Mouse (Mus musculus): Measurements from ENCODE around the gene Akirin1. TPM values are rescaled to one million over a fixed set of nuclear protein-coding genes. Genes with fewer than 3 reads are reported as not detected.

The Akirin1 gene
- polyA plus RNA-seq, 1 experiment from 2014 or later = 48.2 TPM

DNA sequence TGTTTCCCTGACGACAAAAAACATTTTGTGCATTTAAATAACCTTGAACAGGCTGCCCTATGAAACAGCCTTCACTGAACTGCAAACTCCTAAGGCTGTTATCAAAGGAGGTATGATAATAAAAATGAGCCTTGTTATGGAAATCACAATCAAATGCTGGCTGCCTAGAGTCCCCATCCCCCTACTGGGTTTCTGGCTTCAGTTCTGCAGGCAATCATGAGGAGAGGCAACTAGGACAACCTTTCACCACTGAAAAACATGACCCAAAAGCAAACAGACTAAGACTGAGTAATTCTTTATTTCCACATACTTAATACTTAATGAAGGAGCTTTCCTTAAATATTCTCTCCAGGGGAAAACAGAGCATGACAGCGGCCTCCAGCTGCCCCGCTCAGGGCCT is 37.7 kb downstream of the Akirin1 start:
- Histone ChIP-seq H3K9ac (no peak overlapping the region), H3K36me3 (peaks cover 29% of the 10 kb centered on the region), H3K4me3 (no peak overlapping the region), H3K9me3 (no peaks in the 10 kb centered on the region), H3K4me2 (no peak overlapping the region), H3K27ac (no peak overlapping the region), H3K27me3 (no peaks in the 10 kb centered on the region), H3K4me1 (peaks cover 3% of the 10 kb centered on the region)
- no peak for ATAC-seq (ENCODE audit: insufficient number of reproducible peaks, low FRiP score, low TSS enrichment, low read depth)
- WGBS = 88% methylated on average over 2 of the region's 3 CpGs

DNA sequence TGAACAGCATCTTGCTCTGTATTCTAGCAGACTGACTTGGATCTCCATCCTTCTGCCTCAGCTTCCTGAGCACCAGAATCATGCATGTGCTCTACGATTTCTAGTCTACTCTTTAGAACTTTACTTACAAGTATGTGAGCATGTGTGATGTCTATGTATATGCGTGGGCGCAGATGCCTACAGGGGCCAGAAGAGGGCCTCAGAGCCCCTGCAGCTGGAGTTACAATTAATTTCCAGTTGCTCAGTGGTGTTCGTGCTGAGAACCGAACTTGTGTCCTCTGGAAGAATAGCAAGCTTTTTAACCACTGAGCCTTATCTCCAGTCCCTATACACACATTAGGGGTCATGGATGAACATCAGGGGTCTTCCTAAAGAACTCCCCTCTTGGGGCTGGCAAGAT is 42.8 kb downstream of the Akirin1 start:
- Histone ChIP-seq H3K9me3 (no peaks in the 10 kb centered on the region), H3K27ac (no peak overlapping the region), H3K9ac (no peak overlapping the region), H3K4me2 (no peak overlapping the region), H3K27me3 (no peaks in the 10 kb centered on the region), H3K36me3 (peaks cover 5% of the 10 kb centered on the region; the same call in 1 of the 2 replicates), H3K4me3 (no peak overlapping the region), H3K4me1 (no peaks in the 10 kb centered on the region)
- no peak for ATAC-seq (ENCODE audit: insufficient number of reproducible peaks, low FRiP score, low TSS enrichment, low read depth)
- WGBS = 94% methylated on average over 5 of the region's 5 CpGs

DNA sequence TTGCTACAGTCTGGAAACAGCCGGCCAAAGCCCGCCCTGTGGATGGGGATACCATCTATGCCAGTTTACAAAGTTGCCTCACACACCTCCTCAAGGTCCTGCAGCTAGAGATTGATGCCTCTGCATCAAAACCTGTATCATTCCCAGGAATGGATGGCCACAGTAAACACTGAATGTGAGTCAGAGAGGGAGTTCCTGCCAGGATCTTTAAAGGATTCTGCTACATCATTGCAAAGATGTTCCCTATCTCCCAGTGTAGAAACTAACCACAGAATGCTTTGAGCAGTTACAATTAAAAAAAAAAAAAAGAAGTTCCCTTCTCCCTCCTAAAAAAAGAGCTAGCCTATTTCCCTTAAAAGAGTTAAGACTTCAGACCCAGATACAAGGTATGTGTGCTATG is 44.8 kb downstream of the Akirin1 start:
- WGBS = 82% methylated on average over 2 of the region's 2 CpGs
- no peak overlapping the region for H3K4me2 ChIP-seq
- no peaks in the 10 kb centered on the region for H3K36me3 ChIP-seq
- no peaks in the 10 kb centered on the region for H3K27me3 ChIP-seq
- ATAC-seq (ENCODE audit: insufficient number of reproducible peaks, low FRiP score, low TSS enrichment, low read depth) = no peak
- no peak overlapping the region for H3K27ac ChIP-seq
- H3K4me3 ChIP-seq = no peak overlapping the region
- H3K4me1 ChIP-seq = no peaks in the 10 kb centered on the region
- no peak overlapping the region for H3K9ac ChIP-seq
- no peaks in the 10 kb centered on the region for H3K9me3 ChIP-seq

DNA sequence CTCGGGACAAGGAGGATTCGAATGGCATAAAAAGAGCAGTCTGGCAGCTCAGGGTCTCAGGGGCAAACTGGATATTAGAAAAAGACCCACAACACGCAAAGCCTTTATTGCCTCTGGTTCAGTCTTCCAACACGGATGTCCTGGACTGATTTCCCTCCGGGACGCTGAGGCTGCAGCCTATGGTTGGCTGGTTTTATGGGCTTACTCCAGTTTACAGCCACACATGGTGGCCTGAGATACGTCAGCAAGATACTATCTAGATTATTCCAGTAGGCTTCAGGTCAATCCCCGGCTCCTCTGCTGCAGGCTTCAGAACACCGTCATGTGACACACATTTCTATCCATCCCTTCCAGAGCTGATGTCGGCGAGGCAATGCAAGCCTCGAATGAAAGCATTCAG is 56.8 kb downstream of the Akirin1 start:
- no peak for ATAC-seq (ENCODE audit: insufficient number of reproducible peaks, low FRiP score, low TSS enrichment, low read depth)
- no peak overlapping the region for H3K4me3 ChIP-seq
- H3K36me3 ChIP-seq = no peaks in the 10 kb centered on the region
- no peaks in the 10 kb centered on the region for H3K27me3 ChIP-seq
- no peak overlapping the region for H3K4me2 ChIP-seq
- no peak overlapping the region for H3K27ac ChIP-seq
- H3K9ac ChIP-seq = no peak overlapping the region
- no peaks in the 10 kb centered on the region for H3K4me1 ChIP-seq
- H3K9me3 ChIP-seq = no peaks in the 10 kb centered on the region
- WGBS = 64% methylated on average over 12 of the region's 12 CpGs

DNA sequence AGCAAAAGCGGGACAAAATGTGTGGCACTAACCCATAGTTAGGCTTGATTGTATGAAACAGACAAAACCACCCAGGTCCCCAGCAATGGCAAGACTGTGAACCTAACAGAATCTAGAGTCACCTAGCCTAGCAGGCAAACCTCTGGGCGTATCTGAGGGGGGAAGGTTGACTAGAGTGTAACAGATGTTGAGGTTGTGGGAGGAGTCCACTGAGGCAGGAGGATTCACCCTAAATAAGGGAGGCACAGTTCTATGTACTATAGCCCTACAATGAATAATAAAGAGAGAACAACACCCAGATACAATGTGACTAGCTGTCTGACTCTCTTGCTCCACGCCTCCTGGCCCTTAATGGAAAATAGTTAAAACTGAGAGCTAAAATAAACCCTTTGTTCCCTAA is 58.1 kb downstream of the Akirin1 start:
- no peaks in the 10 kb centered on the region for H3K27me3 ChIP-seq
- 80% methylated on average over 3 of the region's 3 CpGs for WGBS
- no peak for ATAC-seq (ENCODE audit: insufficient number of reproducible peaks, low FRiP score, low TSS enrichment, low read depth)
- H3K9ac ChIP-seq = no peak overlapping the region
- no peaks in the 10 kb centered on the region for H3K36me3 ChIP-seq
- no peak overlapping the region for H3K4me3 ChIP-seq
- H3K4me1 ChIP-seq = peaks cover 4% of the 10 kb centered on the region; the same call in 1 of the 2 replicates
- no peaks in the 10 kb centered on the region for H3K9me3 ChIP-seq
- H3K4me2 ChIP-seq = no peak overlapping the region
- H3K27ac ChIP-seq = no peak overlapping the region

DNA sequence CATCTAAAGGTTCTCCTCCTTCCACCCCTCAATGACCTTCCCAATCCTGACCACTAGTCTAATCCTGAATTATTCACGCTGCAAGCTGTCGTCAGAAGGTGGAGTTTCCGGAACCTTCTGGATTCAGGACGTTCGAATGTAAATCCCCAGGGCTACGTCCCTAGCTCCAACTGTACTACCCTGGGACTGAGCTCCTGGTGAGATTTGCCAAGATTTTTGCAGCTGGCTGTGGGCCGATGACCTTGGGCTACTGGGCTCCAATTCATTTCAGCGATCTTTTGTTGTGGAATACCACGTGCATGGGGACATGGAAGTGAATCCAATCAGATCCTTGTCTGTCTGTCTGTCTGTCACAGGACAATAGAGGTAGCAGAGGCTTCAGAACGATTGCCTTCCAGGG is 59.8 kb downstream of the Akirin1 start:
- Histone ChIP-seq H3K9ac (no peak overlapping the region), H3K36me3 (no peaks in the 10 kb centered on the region), H3K4me3 (no peak overlapping the region), H3K9me3 (no peaks in the 10 kb centered on the region), H3K4me1 (peaks cover 17% of the 10 kb centered on the region), H3K27ac (no peak overlapping the region), H3K4me2 (no peak overlapping the region), H3K27me3 (peaks cover 12% of the 10 kb centered on the region)
- 83% methylated on average over 10 of the region's 10 CpGs for WGBS
- no peak for ATAC-seq (ENCODE audit: insufficient number of reproducible peaks, low FRiP score, low TSS enrichment, low read depth)

DNA sequence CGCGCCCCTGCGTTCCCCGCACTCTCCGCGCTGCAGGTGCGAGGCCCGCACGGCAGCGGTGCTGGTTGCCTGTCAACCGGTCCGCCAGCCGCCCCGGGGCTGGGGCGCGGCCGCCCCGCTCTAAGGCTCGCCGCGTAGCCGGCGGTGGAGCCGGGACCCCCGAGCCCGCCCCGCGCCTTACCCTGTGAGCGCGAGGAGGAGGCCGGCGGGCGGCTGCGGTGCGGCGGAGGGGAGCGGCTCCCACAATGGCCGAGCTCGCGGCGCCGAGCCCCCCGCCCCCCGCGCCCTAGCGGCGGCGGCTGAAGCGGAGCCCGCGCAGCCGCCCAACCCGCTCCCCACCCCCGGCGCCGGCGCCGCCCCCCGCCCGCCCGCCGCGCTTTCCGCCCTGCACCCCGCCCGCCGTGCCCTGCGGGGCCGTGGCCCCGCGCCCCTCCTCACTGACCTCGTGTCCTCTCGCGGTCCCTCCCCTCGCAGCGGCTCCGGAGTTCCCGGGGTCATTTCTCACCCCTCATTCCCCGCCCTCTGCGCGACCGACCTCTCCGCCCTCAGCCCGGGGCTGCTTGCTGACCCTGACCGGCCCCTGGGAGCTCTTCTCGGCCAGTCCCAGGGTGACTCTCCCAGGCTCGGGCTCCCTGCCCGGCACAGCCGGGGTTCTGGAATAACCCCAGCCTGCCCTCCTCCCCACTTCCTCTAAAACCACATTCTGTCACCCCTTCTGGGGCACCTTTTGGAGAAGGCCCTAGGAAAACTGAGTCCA is 62.9 kb downstream of the Akirin1 start:
- Histone ChIP-seq H3K9ac (peak overlapping the region; percentile 67), H3K27me3 (peaks cover 14% of the 10 kb centered on the region), H3K4me1 (peaks cover 19% of the 10 kb centered on the region), H3K4me3 (peak overlapping the region; percentile 81), H3K36me3 (no peaks in the 10 kb centered on the region), H3K27ac (0 out of 2 replicates have a peak overlapping the region, but pooled peaks have one; percentile 17), H3K9me3 (no peaks in the 10 kb centered on the region), H3K4me2 (peak overlapping the region; percentile 100)
- ATAC-seq (ENCODE audit: insufficient number of reproducible peaks, low FRiP score, low TSS enrichment, low read depth) = peak; percentile 50; the same call in 1 of the 2 replicates
- under 1% methylated on average over 58 of the region's 89 CpGs for WGBS

DNA sequence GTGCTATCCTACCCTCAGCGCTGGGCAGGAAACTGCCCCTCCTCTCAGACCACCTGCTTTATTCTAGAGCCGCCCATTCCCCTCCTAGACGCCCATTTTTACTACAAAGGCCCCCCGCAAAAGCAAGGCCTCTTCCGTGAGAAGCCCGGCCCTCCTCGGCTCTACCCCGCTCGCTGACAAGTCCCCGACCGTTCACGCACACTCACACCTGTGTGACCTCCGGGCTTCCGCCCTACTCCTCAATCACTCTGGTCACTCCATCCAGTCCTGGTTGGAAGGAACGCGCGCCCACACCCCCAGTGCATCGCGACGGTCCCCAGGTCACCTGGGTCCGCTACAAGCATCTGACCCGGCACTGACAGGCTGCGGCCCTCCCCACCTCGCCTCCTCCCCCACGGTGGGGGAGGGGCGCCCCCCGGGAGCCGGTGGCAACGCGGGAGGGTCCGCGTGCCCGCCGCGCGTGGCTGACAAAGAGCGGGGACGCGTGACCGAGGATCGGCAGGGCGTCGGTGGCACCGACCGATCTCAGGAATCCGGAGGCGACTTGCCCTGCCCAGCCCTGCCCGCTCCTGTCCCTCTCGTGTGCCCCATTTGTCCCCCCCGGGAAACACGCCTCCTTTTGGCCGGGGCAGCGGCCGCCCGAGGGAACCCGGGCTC is 63.6 kb downstream of the Akirin1 start:
- Histone ChIP-seq H3K4me3 (peak overlapping the region; percentile 81), H3K4me1 (peaks cover 19% of the 10 kb centered on the region), H3K27ac (0 out of 2 replicates have a peak overlapping the region, but pooled peaks have one; percentile 17), H3K36me3 (no peaks in the 10 kb centered on the region), H3K9ac (peak overlapping the region; percentile 67), H3K27me3 (peaks cover 14% of the 10 kb centered on the region), H3K4me2 (peak overlapping the region; percentile 100), H3K9me3 (no peaks in the 10 kb centered on the region)
- ATAC-seq (ENCODE audit: insufficient number of reproducible peaks, low FRiP score, low TSS enrichment, low read depth) = no peak; the same call in 1 of the 2 replicates
- 1% methylated on average over 52 of the region's 56 CpGs for WGBS

DNA sequence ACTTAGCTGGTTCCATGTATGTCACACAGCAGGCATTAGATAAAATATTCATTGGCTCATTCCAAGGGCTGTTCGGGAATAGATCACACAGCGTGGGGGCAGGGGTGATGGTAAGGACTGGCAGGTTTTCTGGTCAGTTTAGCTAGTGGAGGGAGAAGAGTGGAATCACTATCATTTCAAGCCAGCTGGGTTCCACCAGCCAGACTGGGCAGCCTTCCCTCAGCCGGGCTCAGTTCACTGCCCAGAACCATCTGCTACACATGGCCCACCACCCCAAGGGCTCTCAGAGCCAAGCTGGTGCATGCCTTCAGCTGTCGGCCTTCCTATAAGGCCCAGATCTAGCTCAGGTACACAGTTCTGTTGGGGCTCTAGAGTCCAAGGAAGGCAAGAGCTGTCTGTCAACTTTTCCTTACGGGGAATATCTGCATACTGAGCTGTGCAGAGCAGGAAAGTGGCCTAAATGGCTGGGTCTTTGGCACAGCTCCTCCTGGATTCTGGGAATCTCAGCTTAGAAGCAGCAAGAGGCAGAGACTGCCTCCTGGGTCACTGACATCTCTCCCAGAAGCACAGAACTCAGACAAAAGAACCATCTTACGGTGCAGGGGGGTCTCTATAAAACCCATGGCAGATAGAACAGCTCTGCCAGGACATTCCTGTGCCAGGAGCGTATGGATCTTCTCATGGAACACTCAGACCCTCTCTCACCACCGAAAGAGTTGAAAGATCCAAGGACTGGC is 64.5 kb downstream of the Akirin1 start:
- Histone ChIP-seq H3K4me2 (peak overlapping the region; percentile 100), H3K36me3 (no peaks in the 10 kb centered on the region), H3K4me3 (peak overlapping the region; percentile 81), H3K9me3 (no peaks in the 10 kb centered on the region), H3K9ac (no peak overlapping the region), H3K27ac (no peak overlapping the region), H3K4me1 (peaks cover 26% of the 10 kb centered on the region), H3K27me3 (peaks cover 14% of the 10 kb centered on the region)
- no peak for ATAC-seq (ENCODE audit: insufficient number of reproducible peaks, low FRiP score, low TSS enrichment, low read depth)
- WGBS = 55% methylated on average over 8 of the region's 8 CpGs

DNA sequence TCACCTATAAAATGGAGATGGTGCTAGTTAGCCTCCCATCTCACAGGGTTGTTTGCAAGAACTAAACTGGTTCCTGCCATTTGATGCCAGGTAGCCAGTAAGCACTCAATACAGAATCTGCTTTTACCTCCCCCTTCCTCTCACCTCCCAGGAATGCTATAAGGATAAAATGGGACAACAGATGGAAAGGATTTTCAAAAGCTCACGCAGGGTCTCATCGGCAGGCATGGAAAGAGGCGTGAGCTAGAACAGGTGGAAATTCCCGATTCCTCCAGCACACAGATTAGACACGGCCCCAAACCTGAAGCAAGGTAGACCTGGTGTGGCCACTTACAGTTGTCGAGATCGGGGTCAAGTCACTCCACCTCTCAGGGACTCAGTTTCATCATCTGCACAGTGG is 65.1 kb downstream of the Akirin1 start:
- ATAC-seq (ENCODE audit: insufficient number of reproducible peaks, low FRiP score, low TSS enrichment, low read depth) = no peak
- Histone ChIP-seq H3K4me3 (no peak overlapping the region), H3K4me1 (peaks cover 26% of the 10 kb centered on the region), H3K4me2 (no peak overlapping the region), H3K9ac (no peak overlapping the region), H3K27me3 (peaks cover 14% of the 10 kb centered on the region), H3K36me3 (no peaks in the 10 kb centered on the region), H3K27ac (no peak overlapping the region), H3K9me3 (no peaks in the 10 kb centered on the region)
- WGBS = 70% methylated on average over 7 of the region's 7 CpGs

All from limb, embryonic 15.5 days (tissue).